Mouse (Mus musculus): Measurements from ENCODE around the gene Fam3b.

The Fam3b gene

GRCm38 (mm10) chr16:97478655-97479054 lies 36.0 kb downstream of the Fam3b start:
- DNase-seq = no peak

- DNase-seq = no peak
Observed at GRCm38 (mm10) chr16:97476524-97476923, 38.1 kb downstream of the Fam3b start.

- DNase-seq = no peak
Observed at GRCm38 (mm10) chr16:97475581-97475980, 39.0 kb downstream of the Fam3b start.

DNA sequence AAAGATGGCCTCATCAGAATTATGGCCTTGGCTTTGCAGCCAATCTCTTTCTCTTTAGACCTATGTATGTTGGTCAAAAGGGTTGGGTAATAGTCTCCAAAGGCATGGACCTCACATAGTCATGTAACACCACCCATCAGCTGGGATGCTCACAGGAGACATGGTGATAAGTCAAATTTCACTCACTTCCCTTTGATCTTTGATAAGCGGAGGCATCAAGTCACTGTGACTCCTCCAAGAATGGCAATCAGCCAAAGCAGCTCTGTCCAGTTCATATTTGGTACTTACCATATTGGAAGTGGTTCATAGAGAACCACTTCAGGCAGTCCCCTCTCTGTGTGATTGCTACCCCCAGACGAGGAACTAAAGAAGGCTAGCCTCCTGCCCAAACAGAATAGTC lies 39.9 kb downstream of the Fam3b start:
- DNase-seq = no peak

DNA sequence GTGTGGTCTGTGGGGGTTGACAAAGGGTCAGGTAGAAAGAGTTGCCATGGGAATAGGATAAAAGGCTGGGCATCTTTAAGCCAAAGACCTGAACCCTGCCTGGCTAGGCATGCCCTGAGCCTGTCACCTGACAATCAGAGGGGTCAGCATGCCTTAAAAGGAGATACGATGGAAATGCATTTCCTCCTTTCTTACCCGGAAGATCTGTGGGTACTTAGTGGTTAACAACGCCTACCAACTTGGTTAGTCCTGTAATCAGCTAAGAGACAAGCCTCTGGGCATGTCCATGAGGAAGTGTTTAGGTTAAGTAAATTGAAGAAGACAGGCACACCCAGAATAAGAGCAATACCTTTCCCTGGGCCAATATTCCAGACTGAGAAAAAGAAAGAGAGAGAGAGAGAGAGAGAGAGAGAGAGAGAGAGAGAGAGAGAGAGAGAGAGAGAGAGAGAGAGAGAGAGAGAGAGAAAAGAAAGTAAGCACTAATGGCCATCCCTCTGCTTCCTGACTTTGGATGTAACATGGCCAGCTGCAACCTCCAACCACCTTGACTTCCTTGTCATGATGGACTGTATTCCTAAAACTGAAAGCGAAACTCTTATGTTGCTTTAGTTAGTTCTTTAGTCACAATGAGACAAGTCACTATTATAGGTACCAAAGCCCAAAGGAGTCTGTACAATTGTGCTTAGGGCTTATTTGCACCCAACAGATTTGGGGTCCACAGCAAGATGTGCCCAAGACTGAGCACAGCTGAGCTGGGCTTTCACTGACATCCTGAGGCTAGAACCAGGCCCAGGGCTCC lies 46.4 kb downstream of the Fam3b start:
- DNase-seq = no peak

GRCm38 (mm10) chr16:97467472-97467871 lies 47.1 kb downstream of the Fam3b start:
- DNase-seq = no peak

- no peak for DNase-seq
Observed at GRCm38 (mm10) chr16:97466182-97466957, 48.2 kb downstream of the Fam3b start.

GRCm38 (mm10) chr16:97462481-97463181 lies 52.0 kb downstream of the Fam3b start, which contains the start of gene Mx1:
Gene Mx1 (minus strand): TSS chr16:97462907.
- DNase-seq = no peak

DNA sequence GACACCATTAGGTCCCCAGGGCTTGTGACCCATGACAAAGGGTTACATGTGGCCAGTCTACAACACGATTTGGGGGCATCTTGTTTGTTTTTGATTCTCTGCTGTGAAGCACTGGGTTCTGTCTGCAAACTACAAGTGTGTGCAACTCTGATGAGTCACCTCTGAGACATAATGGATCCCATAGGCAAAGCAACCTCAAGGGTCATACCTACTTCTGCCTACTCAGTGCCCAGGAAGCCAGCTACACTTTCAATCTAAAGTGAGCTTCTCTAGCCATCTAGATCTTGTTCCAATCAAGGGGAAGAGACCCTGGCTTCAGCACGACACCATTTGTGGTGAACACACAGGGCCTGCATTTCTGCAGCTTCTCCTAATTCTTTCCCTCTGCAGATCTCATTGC lies 53.3 kb downstream of the Fam3b start:
- no peak for DNase-seq

GRCm38 (mm10) chr16:97459831-97460230 lies 54.8 kb downstream of the Fam3b start:
- DNase-seq = no peak

GRCm38 (mm10) chr16:97447386-97447785 lies 67.2 kb downstream of the Fam3b start:
- no peak for DNase-seq

DNA sequence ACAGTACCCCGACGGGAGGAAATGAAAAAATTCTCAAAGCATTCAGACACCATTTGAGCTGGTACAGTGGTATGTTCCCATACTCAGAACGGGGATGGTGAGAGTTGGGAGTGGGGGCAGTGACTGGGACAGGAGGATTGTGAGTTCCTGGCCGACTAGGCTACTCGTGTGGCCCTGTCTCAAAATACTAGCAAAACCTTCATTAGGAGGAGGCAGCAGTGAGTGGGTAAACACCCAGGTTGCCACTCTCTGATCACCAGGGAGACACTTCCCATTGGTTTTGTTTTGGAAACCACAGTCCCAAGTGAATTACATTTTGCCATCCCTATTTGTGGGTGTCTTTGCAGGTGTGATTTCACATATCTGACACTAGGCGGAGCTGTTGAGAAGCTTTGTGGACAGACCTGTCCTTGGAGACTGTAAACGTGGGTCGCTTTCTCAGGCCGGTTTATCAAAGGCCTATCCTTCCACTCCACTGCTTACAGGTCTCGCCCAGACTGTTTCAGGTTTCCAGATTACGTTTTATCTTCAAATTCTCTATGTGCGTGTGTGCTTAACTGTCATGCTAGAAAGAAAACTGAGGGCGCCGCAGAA lies 70.8 kb downstream of the Fam3b start:
- DNase-seq = no peak

- no peak for DNase-seq
Observed at GRCm38 (mm10) chr16:97441967-97442366, 72.6 kb downstream of the Fam3b start.

- DNase-seq = no peak
Observed at GRCm38 (mm10) chr16:97438191-97438590, 76.4 kb downstream of the Fam3b start.

GRCm38 (mm10) chr16:97437448-97438056 lies 77.1 kb downstream of the Fam3b start:
- DNase-seq = no peak

GRCm38 (mm10) chr16:97434206-97434605 lies 80.4 kb downstream of the Fam3b start:
- DNase-seq = no peak

- DNase-seq = no peak
Observed at GRCm38 (mm10) chr16:97431328-97431727, 83.3 kb downstream of the Fam3b start.

GRCm38 (mm10) chr16:97430091-97430490 lies 84.5 kb downstream of the Fam3b start:
- DNase-seq = no peak

- no peak for DNase-seq
Observed at GRCm38 (mm10) chr16:97428026-97428425, 86.6 kb downstream of the Fam3b start.

DNA sequence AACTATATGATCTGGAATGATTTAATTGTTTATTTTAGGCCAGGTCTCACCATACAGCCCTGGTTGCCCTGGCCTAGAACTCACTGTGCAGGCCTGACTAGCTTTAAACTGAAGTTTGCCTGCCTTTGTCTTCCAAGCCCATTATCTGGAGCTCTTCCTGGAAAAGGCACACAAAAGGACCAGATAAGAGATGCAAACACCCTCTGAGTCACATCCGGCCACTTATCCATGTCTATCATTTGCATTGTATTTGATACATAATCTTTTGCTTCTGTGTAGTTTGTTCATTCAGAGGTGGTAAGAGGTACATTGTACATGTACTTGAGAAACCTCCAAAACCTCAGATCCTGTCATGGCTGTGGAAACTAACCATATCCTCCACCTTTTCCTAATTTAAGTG lies 91.0 kb downstream of the Fam3b start:
- no peak for DNase-seq

DNA sequence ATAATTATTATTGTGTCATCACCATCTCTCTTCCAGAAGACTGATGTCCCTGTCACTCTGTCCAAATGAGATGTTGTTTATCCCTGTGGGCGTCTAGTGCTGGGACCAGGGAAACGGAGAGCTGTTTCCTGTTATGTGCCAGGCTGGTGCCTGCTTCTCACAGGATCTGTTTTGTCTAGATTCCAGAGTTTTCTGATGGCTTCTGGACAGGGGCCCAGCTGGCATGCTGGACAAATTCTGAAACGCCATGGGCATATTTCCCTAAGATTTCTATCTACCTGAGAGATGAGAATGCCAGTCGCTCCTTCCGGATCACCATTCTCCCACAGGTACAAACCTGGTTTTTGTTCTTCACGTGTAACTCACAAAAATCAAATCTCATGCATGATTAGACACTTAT lies 92.9 kb downstream of the Fam3b start:
- no peak for DNase-seq

All from right cerebral cortex, postnatal 4 days (tissue).